Mouse (Mus musculus) C2C12 (cell line): Measurements from ENCODE around the gene Ppm1j. TPM values are rescaled to one million over a fixed set of nuclear protein-coding genes. Genes with fewer than 3 reads are reported as not detected.

Source experiments
- H3K27me3 ChIP-seq: one replicate; pipeline ENCODE4 v1.6.1; 2011; ENCODE audit not compliant: control insufficient read depth, insufficient read depth, insufficient read length
- H3K36me3 ChIP-seq: one replicate; pipeline ENCODE4 v1.6.1; 2011; ENCODE audit not compliant: control insufficient read depth, insufficient read depth
- H3K4me3 ChIP-seq: one replicate; pipeline ENCODE4 v1.5.1; 2011; ENCODE audit warnings: mild to moderate bottlenecking, control low read depth; ENCODE audit not compliant: poor library complexity, insufficient read depth, severe bottlenecking
- H3K79me2 ChIP-seq: one replicate; pipeline ENCODE4 v1.6.1; 2011; ENCODE audit not compliant: control insufficient read depth, insufficient read depth
- H3K79me3 ChIP-seq: one replicate; pipeline ENCODE4 v1.6.1; 2011; ENCODE audit warnings: low read depth, control low read depth
- H3ac ChIP-seq: one replicate; pipeline ENCODE3; 2011; ENCODE audit warnings: low read depth; ENCODE audit not compliant: control insufficient read depth, insufficient read length
- CEBPB ChIP-seq: IDR thresholded peaks from one replicate; pipeline ENCODE4 v1.6.1; 2011; ENCODE audit warnings: low read depth, mild to moderate bottlenecking, control low read depth, moderate library complexity
- CTCF ChIP-seq: IDR thresholded peaks from one replicate; pipeline ENCODE4 v1.5.1; 2011; ENCODE audit not compliant: control insufficient read depth, insufficient read depth, insufficient read length
- FOSL1 ChIP-seq: IDR thresholded peaks from one replicate; pipeline ENCODE4 v1.8.0; 2011; ENCODE audit warnings: mild to moderate bottlenecking, low read length; ENCODE audit not compliant: poor library complexity, insufficient read depth, severe bottlenecking
- MAX ChIP-seq: IDR thresholded peaks from one replicate; pipeline ENCODE4 v1.6.1; 2011; ENCODE audit warnings: mild to moderate bottlenecking, control low read depth
- MYOD1 ChIP-seq: IDR thresholded peaks from one replicate; pipeline ENCODE4 v1.6.1; 2011; ENCODE audit warnings: low read depth; ENCODE audit not compliant: control insufficient read depth, insufficient read length
- MYOG ChIP-seq: IDR thresholded peaks from one replicate; pipeline ENCODE4 v1.6.1; 2011; ENCODE audit not compliant: control insufficient read depth, insufficient read length; ENCODE audit errors: extremely low read depth
- USF1 ChIP-seq: IDR thresholded peaks from one replicate; pipeline ENCODE4 v1.6.1; 2011; ENCODE audit warnings: low read depth, mild to moderate bottlenecking, control low read depth, moderate library complexity
- polyA plus RNA-seq: library from polyadenylated mRNA; unstranded; fragments of >200 nt; fragmentation: generic; extraction: Trizol; gene quantifications from one replicate; pipeline ENCODE4 v1.2.1, GENCODE M21; 2012; ENCODE audit warnings: missing spikeins

Ppm1j gene
- polyA plus RNA-seq, 1 experiment, result 0.08 TPM

GRCm38 (mm10) chr3:104770035-104770434 is 10.8 kb upstream of the Ppm1j start:
- no peaks in the 10 kb centered on the region for H3K79me2 ChIP-seq

GRCm38 (mm10) chr3:104770918-104771317 is 9.9 kb upstream of the Ppm1j start:
- Histone ChIP-seq H3K4me3 (no peak overlapping the region), H3K79me3 (no peaks in the 10 kb centered on the region), H3K79me2 (no peaks in the 10 kb centered on the region), H3K27me3 (no peaks in the 10 kb centered on the region), H3ac (no peak overlapping the region), H3K36me3 (no peaks in the 10 kb centered on the region)
- TF ChIP-seq USF1 (no peak), MAX (no peak), FOSL1 (no peak), CTCF (no peak), MYOG (no peak), CEBPB (no peak), MYOD1 (no peak)

More at GRCm38 (mm10) chr3:104770035-104770434, 10.8 kb upstream of the Ppm1j start:
- no peak overlapping the region for H3ac ChIP-seq
- no peak overlapping the region for H3K4me3 ChIP-seq
- H3K27me3 ChIP-seq, result no peaks in the 10 kb centered on the region
- H3K79me3 ChIP-seq, result no peaks in the 10 kb centered on the region
- TF ChIP-seq CTCF, result peak; percentile 27
- TF ChIP-seq CEBPB, result no peak
- TF ChIP-seq USF1, result no peak
- H3K36me3 ChIP-seq, result no peaks in the 10 kb centered on the region

- Histone ChIP-seq H3K36me3 (no peaks in the 10 kb centered on the region), H3K4me3 (no peak overlapping the region), H3ac (no peak overlapping the region), H3K27me3 (peaks cover 3% of the 10 kb centered on the region), H3K79me3 (no peaks in the 10 kb centered on the region), H3K79me2 (no peaks in the 10 kb centered on the region)
- TF ChIP-seq CEBPB, result no peak
- TF ChIP-seq USF1, result no peak
- no peak for TF ChIP-seq MYOD1
- TF ChIP-seq MAX, result no peak
- TF ChIP-seq CTCF, result no peak
- TF ChIP-seq MYOG, result no peak
- TF ChIP-seq FOSL1, result no peak
These were observed 9.4 kb upstream of the Ppm1j start for GRCm38 (mm10) chr3:104771460-104771859.

GRCm38 (mm10) chr3:104773301-104773700 is 7.6 kb upstream of the Ppm1j start:
- Histone ChIP-seq H3ac (no peak overlapping the region), H3K36me3 (no peaks in the 10 kb centered on the region), H3K79me2 (no peaks in the 10 kb centered on the region), H3K4me3 (no peak overlapping the region), H3K27me3 (peaks cover 12% of the 10 kb centered on the region), H3K79me3 (no peaks in the 10 kb centered on the region)
- TF ChIP-seq CEBPB, result no peak
- no peak for TF ChIP-seq MYOG
- TF ChIP-seq MAX, result no peak
- no peak for TF ChIP-seq MYOD1
- TF ChIP-seq USF1, result no peak
- TF ChIP-seq CTCF, result no peak
- no peak for TF ChIP-seq FOSL1

GRCm38 (mm10) chr3:104777342-104777741 is 3.5 kb upstream of the Ppm1j start:
- Histone ChIP-seq H3K27me3 (peaks cover 17% of the 10 kb centered on the region), H3K79me3 (no peaks in the 10 kb centered on the region), H3K4me3 (no peak overlapping the region), H3K36me3 (no peaks in the 10 kb centered on the region), H3K79me2 (no peaks in the 10 kb centered on the region), H3ac (no peak overlapping the region)
- no peak for TF ChIP-seq USF1
- no peak for TF ChIP-seq MYOG
- no peak for TF ChIP-seq CTCF
- TF ChIP-seq CEBPB, result no peak
- no peak for TF ChIP-seq FOSL1
- TF ChIP-seq MYOD1, result no peak
- TF ChIP-seq MAX, result no peak

GRCm38 (mm10) chr3:104779949-104780348 is 907 bp upstream of the Ppm1j start:
- H3ac ChIP-seq, result no peak overlapping the region
- H3K36me3 ChIP-seq, result no peaks in the 10 kb centered on the region
- no peaks in the 10 kb centered on the region for H3K79me3 ChIP-seq
- H3K27me3 ChIP-seq, result peaks cover 17% of the 10 kb centered on the region
- TF ChIP-seq MYOD1, result no peak
- TF ChIP-seq FOSL1, result no peak
- TF ChIP-seq MYOG, result no peak
- TF ChIP-seq MAX, result no peak
- no peak for TF ChIP-seq USF1
- peak; percentile 82 for TF ChIP-seq CTCF
- no peak for TF ChIP-seq CEBPB
- H3K79me2 ChIP-seq, result no peaks in the 10 kb centered on the region
- H3K4me3 ChIP-seq, result no peak overlapping the region
